Mouse (Mus musculus) kidney, postnatal 0 days (tissue): ENCODE measurements around the gene Ntrk2. TPM values are rescaled to one million over a fixed set of nuclear protein-coding genes. Genes with fewer than 3 reads are reported as not detected.

Experiments used
- ATAC-seq: fragments of 200-750 bp; cut with Nextera tagmentation; replicated peaks from 2 replicates; pipeline ENCODE4 v1.8.0; 2017; ENCODE audit warnings: low read depth, moderate number of reproducible peaks, moderate TSS enrichment, moderate library complexity; ENCODE audit not compliant: low FRiP score
- DNase-seq: peaks from one replicate; pipeline ENCODE4 v3.0.0-alpha.2; 2016; ENCODE audit warnings: low spot score
- H3K27ac ChIP-seq: fragments of 300-500 bp; sonication (generic); 2 replicates; pipeline ENCODE4 v1.5.1; 2014; ENCODE audit warnings: mild to moderate bottlenecking
- H3K27me3 ChIP-seq: fragments of 300-500 bp; sonication (generic); 2 replicates; pipeline ENCODE4 v1.6.1; 2014; ENCODE audit warnings: low read length, mixed read lengths; ENCODE audit not compliant: insufficient read depth
- H3K36me3 ChIP-seq: fragments of 300-500 bp; sonication (generic); 2 replicates; pipeline ENCODE4 v1.6.1; 2014; ENCODE audit warnings: low read length, mixed read lengths; ENCODE audit not compliant: insufficient read depth
- H3K4me1 ChIP-seq: fragments of 300-500 bp; sonication (generic); replicated peaks from 2 replicates; pipeline ENCODE4 v1.6.1; 2014; ENCODE audit warnings: antibody characterized with exemption, low read length, mixed read lengths; ENCODE audit not compliant: insufficient read depth
- H3K4me2 ChIP-seq: fragments of 300-500 bp; sonication (generic); 2 replicates; pipeline ENCODE4 v1.6.1; 2014; ENCODE audit warnings: mild to moderate bottlenecking, low read length, moderate library complexity, mixed read lengths
- H3K4me3 ChIP-seq: fragments of 300-500 bp; sonication (generic); replicated peaks from 2 replicates; pipeline ENCODE4 v1.5.1; 2014; ENCODE audit warnings: low read depth, low read length
- H3K9ac ChIP-seq: fragments of 300-500 bp; sonication (generic); 2 replicates; pipeline ENCODE4 v1.6.1; 2014; ENCODE audit warnings: low read depth, low read length
- H3K9me3 ChIP-seq: fragments of 300-500 bp; sonication (generic); replicated peaks from 2 replicates; pipeline ENCODE4 v1.6.1; 2016; ENCODE audit warnings: low read length, inconsistent platforms, mixed read lengths
- CTCF ChIP-seq: IDR thresholded peaks from 2 replicates; pipeline ENCODE4 v1.5.1; 2016; ENCODE audit warnings: antibody characterized with exemption, low read depth, mild to moderate bottlenecking, moderate library complexity
- WGBS: fragments of 180-500 bp; shearing (Covaris S2); extraction: QIAGEN DNeasy Blood & Tissue Kit; methylation state at CpG from one replicate; pipeline ENCODE4 v1.1.7; 2014; 5-methylcytosine and 5-hydroxymethylcytosine counted together
- polyA plus RNA-seq: library from polyadenylated mRNA; unstranded; fragments of >200 nt; fragmentation: Nextera tagmentation; extraction: Ambion mirVana; gene quantifications from 2 replicates; pipeline ENCODE4 v1.2.1, GENCODE M21; 2015

Ntrk2 gene
- polyA plus RNA-seq, 1 experiment from 2014 or later, result 6.0 TPM

DNA sequence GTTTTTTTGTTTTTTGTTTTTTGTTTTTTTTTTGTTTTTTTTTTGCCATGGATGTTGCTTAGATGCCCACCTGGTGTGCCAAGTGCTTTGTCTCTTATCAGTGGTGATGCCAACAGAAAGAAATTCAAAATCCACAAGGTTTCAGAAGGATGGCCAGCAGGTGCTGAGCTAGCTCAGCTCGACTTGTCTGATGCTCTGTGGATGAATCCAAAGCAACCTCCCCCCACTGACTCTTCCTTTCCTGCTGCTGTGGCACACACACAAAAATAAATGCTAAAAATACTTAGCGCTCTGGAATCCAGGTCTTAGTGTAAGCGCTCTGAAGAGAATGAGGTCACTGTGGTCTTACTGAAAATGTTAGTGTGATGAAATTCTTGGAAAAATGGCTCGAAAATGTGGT lies 28.4 kb downstream of the Ntrk2 start:
- WGBS, result 71% methylated on average over 4 of the region's 4 CpGs
- TF ChIP-seq CTCF, result no peak
- Histone ChIP-seq H3K9ac (no peak overlapping the region), H3K4me1 (no peaks in the 10 kb centered on the region), H3K4me2 (no peak overlapping the region), H3K4me3 (no peak overlapping the region), H3K27me3 (no peaks in the 10 kb centered on the region), H3K9me3 (no peaks in the 10 kb centered on the region), H3K36me3 (no peaks in the 10 kb centered on the region), H3K27ac (no peak overlapping the region)
- ATAC-seq (no peak), DNase-seq (no peak)

DNA sequence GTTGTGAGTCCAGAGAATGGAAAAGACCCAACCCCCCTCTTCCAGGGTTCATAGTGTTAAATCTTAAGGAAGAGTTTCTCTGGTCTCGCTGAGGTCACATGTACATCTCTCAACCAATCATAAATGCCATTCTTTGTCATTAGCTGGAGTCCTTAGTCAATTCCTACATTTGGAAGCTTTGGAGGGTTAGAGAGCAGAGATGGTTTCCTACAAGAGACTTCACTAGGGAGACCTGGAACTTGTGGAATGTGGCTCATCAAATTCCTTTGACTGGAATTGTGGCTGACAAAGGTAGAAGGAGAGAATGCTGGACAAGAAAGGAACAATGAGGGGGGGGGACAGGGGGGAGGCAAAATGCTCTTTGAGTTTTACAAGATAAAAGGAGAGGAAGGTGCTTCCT lies 30.5 kb downstream of the Ntrk2 start:
- Histone ChIP-seq H3K9me3 (no peaks in the 10 kb centered on the region), H3K27me3 (no peaks in the 10 kb centered on the region), H3K27ac (no peak overlapping the region), H3K4me1 (no peaks in the 10 kb centered on the region), H3K36me3 (no peaks in the 10 kb centered on the region), H3K9ac (no peak overlapping the region), H3K4me2 (no peak overlapping the region), H3K4me3 (no peak overlapping the region)
- no peak for ATAC-seq
- WGBS, result 90% methylated on average over 1 of the region's 1 CpGs
- no peak for DNase-seq
- no peak for TF ChIP-seq CTCF

DNA sequence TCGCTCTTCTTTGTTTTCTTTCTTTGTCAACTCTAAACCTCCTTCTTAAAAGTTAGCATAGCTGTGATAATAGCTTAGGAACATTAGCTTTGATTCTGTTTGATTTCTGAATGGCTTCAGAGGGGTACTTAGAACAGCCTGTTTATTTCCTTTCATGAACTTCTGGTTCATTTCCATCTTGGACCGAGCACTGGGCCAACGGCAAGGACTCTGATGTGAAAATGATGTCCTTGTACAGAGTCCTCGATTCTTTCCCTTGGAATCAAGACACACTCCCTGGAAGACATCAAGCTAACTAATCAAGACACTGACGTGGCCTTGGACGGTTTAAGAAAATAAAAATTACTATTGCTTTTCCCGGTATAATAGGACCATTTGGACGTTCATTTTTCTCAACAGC lies 31.7 kb downstream of the Ntrk2 start:
- H3K27me3 ChIP-seq, result no peaks in the 10 kb centered on the region
- no peak for TF ChIP-seq CTCF
- no peak overlapping the region for H3K4me2 ChIP-seq
- WGBS, result 86% methylated on average over 8 of the region's 8 CpGs
- no peaks in the 10 kb centered on the region for H3K9me3 ChIP-seq
- ATAC-seq, result no peak
- DNase-seq, result no peak
- no peaks in the 10 kb centered on the region for H3K36me3 ChIP-seq
- H3K27ac ChIP-seq, result no peak overlapping the region
- H3K9ac ChIP-seq, result no peak overlapping the region
- H3K4me3 ChIP-seq, result no peak overlapping the region
- H3K4me1 ChIP-seq, result no peaks in the 10 kb centered on the region

DNA sequence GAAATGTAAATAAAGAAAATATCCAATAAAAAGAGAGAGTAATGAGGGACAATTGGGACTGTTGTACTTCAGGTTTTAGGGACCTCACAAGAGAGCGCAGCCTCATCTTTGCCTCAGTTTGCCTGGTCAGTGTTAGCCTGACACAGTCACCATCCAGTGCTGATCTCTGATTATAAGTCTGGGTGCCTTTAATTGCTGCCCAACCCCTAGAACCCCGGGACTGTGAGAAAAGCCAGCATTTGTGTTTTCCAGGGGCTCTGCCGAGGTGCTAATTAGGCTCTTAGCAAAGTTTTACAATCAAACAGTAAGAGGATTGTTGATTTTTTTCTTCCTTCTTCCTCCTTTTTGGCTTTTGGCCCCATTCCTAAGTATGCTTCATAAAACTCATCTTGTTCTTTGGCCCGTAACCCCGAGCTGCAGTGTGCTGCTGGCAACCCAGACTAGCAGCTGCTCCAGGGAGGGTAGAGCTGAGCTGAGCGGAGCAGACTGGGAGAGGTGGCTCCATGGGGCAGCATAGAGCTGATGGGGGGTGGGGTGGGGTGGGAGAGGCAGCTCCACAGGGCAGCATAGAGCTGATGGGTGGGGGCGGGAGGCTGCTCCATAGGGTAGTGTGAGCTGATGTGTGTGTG lies 34.5 kb downstream of the Ntrk2 start:
- Histone ChIP-seq H3K4me1 (no peaks in the 10 kb centered on the region), H3K36me3 (no peaks in the 10 kb centered on the region), H3K4me2 (no peak overlapping the region), H3K27me3 (no peaks in the 10 kb centered on the region), H3K4me3 (no peak overlapping the region), H3K9ac (no peak overlapping the region), H3K9me3 (no peaks in the 10 kb centered on the region), H3K27ac (no peak overlapping the region)
- DNase-seq (peak; percentile 54), ATAC-seq (no peak)
- TF ChIP-seq CTCF, result no peak
- WGBS, result 20% methylated on average over 6 of the region's 7 CpGs

DNA sequence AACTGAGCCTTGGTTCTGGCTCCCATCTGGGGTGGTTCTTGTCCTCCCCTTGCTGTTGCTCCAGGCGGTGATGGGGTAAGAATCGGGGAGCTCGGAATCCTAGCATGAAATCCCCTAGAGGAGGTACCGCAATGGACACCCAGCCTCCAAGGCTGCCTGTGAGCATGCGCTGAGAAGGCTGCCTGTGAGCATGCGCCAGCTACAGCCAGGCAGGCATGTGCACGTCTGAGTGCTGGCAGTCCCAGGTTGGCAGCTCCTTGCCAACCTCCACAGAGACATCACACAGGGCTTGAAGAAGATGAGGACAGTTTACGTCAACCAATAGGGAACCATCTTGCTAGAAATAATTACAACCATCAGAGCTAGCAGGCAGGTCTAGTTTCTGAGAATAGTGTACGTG lies 37.5 kb downstream of the Ntrk2 start:
- WGBS, result 85% methylated on average over 9 of the region's 9 CpGs
- Histone ChIP-seq H3K9me3 (no peaks in the 10 kb centered on the region), H3K9ac (no peak overlapping the region), H3K4me2 (no peak overlapping the region), H3K36me3 (no peaks in the 10 kb centered on the region), H3K27me3 (no peaks in the 10 kb centered on the region), H3K4me3 (no peak overlapping the region), H3K27ac (no peak overlapping the region), H3K4me1 (no peaks in the 10 kb centered on the region)
- no peak for TF ChIP-seq CTCF
- ATAC-seq (no peak), DNase-seq (no peak)

DNA sequence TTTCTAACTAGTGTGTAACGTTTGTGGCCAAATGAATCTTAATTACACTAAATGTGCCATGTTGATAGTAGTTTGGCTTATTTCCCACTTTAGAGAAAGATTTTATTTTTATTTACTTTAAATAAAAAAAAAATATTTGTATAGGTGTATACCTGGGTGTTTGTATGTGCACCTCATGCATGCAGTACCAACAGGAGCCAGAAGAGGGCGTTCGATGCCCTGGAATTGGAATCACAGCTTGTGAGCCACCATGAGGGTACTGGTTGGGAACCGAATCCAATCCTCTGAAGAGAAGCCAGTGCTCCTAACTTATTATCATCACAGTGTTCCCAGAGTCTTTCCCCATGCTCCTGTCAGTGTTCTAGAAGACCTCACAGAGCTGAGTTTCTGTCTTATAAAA lies 42.2 kb downstream of the Ntrk2 start:
- DNase-seq (no peak), ATAC-seq (no peak)
- no peak overlapping the region for H3K4me3 ChIP-seq
- no peaks in the 10 kb centered on the region for H3K9me3 ChIP-seq
- H3K9ac ChIP-seq, result no peak overlapping the region
- H3K36me3 ChIP-seq, result no peaks in the 10 kb centered on the region
- no peaks in the 10 kb centered on the region for H3K27me3 ChIP-seq
- TF ChIP-seq CTCF, result peak; percentile 33; the same call in 1 of the 2 replicates
- no peak overlapping the region for H3K27ac ChIP-seq
- 88% methylated on average over 4 of the region's 4 CpGs for whole genome bisulfite sequencing
- H3K4me1 ChIP-seq, result no peaks in the 10 kb centered on the region
- H3K4me2 ChIP-seq, result no peak overlapping the region

DNA sequence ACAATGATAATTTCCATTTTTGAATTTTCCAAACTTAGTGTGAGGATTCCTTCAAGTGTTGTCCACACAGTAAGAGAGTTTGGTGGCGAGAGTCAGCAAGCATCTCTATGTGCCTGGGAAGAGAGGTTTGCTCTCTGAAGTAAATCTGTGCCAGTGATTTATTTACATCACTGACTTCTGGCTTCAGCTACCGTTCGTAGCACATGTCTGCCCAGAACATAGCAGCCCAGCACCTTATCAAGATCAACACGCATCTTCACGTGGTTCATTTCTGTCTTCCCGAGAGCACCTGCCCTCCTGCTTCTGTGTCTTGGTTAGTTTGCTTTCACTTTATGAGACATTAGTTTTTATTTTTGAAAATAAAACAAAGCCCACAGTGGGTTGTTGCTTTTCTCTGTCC lies 47.3 kb downstream of the Ntrk2 start:
- no peak overlapping the region for H3K9ac ChIP-seq
- WGBS, result 73% methylated on average over 6 of the region's 6 CpGs
- H3K4me2 ChIP-seq, result no peak overlapping the region
- DNase-seq (no peak), ATAC-seq (no peak)
- no peaks in the 10 kb centered on the region for H3K4me1 ChIP-seq
- H3K27ac ChIP-seq, result no peak overlapping the region
- no peaks in the 10 kb centered on the region for H3K36me3 ChIP-seq
- no peak overlapping the region for H3K4me3 ChIP-seq
- no peak for TF ChIP-seq CTCF
- no peaks in the 10 kb centered on the region for H3K9me3 ChIP-seq
- no peaks in the 10 kb centered on the region for H3K27me3 ChIP-seq
